Mouse (Mus musculus): ENCODE results near the gene Adamts9. TPM values are rescaled to one million over a fixed set of nuclear protein-coding genes. Genes with fewer than 3 reads are reported as not detected.

Adamts9 gene
- total RNA-seq, 2 experiments from 2014 or later: not detected

DNA sequence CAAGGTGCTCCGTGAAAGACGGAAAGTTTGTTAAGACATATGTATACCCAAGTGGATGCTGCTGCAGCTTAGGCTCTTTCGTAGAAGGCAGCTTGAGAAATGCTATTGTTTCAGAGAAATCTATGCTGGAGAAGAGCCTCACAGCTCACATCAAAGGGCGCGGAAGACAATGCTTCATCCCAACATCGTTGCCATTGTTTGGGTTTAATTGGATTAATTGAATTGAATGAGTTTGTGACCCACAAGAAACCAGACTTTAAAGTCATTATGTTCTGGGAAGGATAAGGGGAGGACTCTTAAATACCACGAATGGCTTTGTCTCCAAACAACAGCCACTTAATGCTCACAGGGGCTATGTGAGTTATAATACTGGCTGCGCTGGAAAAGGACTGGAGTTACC, 125.6 kb downstream of the Adamts9 start:
- no peak for ATAC-seq (replicated peaks; ENCODE audit: low FRiP score, poor library complexity, severe bottlenecking)

DNA sequence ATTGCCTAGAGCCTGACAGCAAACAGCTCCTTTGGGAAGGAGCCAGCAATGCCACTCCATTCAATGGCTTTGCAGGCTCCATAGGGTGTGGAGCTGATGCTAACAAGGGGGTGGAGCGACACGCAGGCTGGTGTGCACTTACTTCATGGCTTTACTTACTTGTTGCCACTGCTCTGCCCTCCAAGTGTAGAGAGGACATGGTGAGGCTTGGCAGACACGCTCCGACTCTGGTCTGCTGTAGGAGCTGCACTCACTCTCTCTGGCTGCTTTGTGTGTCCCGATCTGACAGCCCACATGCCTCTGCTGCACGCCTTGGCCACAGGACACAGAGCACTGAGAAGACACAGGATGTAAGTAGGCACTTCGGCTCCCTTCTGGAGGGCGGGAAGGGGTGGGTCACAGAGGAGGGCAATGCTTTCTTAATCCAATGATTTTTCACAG, 127.0 kb downstream of the Adamts9 start, which contains the start of gene A730049H05Rik:
Gene A730049H05Rik (plus strand): TSS at position 168 of the 441 bp plus-strand sequence.
- ATAC-seq (replicated peaks; ENCODE audit: low FRiP score, poor library complexity, severe bottlenecking): no peak

DNA sequence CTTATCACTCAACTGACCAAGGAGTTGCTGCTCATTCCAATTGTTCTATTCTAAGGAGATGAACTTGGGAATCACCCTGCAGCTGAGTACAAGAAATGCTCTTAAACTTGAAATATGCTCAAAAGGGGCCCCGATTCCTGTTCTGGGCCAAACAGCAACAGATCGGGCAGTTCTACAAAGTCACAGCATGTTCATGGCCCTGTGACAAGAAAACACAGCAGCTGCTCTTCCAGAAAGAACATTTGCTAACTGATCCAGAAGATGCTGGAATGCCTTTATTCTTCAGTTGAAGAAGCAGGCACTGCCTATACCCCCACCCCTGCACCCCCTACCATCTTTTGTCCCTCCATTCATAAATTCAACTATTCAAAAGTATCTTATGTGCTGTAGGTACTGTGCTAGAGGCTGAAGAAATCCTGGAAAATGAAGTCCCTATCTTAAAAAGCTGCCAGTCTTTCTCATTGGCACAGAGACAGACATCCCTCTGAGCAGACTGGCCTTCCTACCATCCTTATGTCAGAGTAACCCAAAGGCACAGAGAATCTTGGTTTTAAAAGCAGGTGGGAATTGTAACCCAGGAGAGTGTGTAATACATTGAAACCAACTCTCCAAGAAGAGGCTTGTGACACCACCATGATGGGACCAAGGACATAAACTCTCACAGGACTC, 130.5 kb downstream of the Adamts9 start:
- ATAC-seq (replicated peaks; ENCODE audit: low FRiP score, poor library complexity, severe bottlenecking): no peak

DNA sequence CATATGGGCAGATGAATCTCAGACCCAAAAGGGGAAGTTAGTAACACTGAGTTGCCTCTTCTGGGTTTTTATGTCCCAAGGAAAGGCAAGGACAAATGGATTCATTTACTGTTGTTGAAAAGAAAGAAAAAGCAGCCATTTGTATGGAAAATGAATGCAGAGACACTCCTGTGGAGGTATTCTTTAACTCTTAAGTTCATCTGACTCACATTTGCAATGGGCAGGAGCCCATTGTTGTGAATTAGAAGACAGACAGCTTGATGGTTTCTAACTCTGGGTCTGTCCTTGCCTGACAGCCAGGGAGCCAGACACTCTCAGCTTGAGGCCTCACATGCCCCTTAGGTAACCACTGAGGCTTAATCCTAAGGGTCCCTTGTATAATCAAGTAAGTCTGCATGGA, 131.7 kb downstream of the Adamts9 start:
- ATAC-seq (replicated peaks; ENCODE audit: low FRiP score, poor library complexity, severe bottlenecking): no peak

DNA sequence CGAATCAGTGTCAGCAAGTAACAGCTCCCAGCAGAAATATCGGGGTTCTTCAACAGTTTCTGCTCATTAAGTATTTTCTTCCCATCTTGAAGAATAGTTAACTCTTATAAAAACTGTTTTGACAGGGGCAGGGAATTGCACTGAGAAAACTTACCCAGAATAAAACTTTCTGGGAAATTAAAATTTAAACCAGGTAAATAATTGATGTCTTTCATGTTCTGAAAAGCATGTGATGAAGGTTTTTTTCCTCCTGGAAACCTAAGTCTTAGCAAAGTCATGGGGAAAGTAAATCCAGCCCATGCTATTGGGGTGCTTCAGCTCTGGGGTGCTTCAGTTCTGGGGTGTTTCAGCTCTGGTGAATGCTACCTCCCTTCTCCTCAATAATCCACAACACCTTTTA, 132.7 kb downstream of the Adamts9 start:
- no peak for ATAC-seq (replicated peaks; ENCODE audit: low FRiP score, poor library complexity, severe bottlenecking)

DNA sequence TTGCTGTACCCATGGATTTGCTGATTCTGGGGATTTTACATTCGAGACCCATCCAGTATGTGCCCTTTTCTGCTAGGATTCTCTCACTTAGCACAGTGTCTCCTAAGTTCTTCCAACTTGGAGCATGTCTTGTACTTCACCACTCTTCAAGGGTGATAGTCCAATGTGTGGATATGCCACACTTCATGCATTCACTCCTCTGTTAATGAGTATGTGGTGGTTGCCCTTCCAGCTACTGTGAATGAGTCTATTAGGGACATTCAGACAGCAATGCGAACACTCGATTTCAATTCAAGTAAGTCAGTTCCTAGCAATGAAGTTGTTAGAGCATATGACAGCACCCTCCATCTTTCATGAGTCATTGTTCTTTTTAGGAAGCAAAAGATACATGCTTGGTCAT, 133.5 kb downstream of the Adamts9 start:
- ATAC-seq (replicated peaks; ENCODE audit: low FRiP score, poor library complexity, severe bottlenecking): no peak

DNA sequence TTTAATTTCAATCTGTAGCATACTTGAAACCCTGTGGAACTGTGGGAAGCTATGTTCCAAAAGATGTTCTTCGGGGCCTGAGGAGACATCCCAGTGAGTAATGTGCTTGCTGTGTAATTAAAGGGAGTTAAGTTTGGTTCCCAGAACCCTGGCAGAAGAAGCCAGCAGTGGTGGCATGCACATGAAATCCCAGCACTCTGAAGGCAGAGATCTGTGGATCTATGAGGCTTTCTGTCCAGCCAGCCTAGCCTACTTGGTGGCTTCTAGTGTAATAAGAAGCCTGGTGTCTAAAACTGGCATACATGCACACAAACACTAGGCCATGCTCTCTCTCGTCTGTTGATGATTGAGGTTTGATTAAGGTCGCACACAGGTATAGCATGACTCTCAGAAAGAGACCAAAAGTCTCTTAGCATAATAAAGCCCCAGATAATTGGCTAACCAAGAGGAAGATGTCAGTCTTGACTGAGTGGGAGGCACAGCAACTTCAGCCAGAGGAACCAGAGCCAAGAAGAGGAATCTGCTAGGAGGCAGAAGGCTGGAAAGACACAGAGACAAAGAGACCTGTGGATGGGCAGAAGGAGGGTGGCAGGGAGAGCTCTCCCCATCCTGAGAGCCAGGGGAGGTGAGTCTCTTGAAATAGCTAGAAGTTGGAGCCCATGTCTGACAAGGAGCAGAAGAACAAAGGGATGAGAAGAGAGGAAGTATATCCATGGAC, 138.9 kb downstream of the Adamts9 start:
- no peak for ATAC-seq (replicated peaks; ENCODE audit: low FRiP score, poor library complexity, severe bottlenecking)

DNA sequence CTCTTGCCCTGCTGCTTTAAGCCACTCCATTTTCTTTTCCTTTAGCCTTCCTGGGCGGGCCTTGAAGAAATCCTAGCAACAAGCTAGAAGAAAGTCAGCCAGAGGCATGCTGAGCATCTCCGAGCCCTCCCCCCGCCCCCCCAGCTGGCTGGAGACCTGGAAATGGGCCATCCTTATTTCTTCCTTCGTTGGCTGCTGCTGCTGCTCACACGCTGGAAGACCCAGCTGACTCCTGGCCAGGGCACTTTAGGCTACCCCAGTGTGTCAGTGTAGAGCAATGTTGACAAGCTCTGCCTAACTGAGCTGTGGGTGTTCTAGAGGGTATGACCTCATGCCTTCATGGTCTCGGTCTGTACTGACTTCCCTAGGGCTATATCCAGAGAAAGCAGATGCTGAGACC, 140.1 kb downstream of the Adamts9 start:
- ATAC-seq (replicated peaks; ENCODE audit: low FRiP score, poor library complexity, severe bottlenecking): no peak

DNA sequence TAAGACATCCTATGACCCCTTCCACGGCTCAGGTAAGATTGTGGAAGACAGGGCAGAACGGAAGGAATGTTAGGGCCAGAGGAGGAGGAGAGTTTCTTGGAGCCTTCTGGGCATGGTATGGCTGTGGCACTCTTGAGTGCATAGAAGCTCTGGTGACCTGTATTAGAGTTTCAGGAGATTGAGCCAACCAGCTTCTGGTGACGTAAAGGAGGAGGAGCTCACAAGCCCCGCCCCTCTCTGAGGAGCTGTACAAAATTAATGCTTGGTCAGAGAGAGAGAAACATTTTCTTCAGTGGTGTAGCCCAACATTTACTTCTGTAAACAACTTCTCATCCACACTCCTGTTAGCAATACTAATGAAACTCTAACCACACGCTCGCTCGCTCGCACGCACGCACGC, 140.9 kb downstream of the Adamts9 start:
- no peak for ATAC-seq (replicated peaks; ENCODE audit: low FRiP score, poor library complexity, severe bottlenecking)

DNA sequence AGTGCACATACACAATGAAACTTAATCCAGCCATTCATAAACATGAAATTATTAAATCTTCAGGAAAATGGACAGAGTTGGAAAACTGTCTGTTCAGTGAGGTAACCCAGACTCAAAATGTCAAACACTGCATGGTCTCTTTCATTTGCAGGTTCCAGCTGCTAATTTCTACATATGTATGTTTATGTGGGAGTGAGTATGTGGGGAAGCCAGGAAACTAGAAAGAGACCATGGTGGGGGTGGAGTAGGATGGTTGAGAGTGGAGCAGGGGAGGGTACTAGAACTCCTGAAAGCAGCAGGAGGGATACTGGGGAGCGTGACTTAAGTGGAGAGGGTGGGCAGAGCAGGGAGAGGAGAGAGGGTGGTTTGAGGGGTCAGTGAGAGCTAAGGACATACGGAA, 141.8 kb downstream of the Adamts9 start:
- no peak for ATAC-seq (replicated peaks; ENCODE audit: low FRiP score, poor library complexity, severe bottlenecking)

DNA sequence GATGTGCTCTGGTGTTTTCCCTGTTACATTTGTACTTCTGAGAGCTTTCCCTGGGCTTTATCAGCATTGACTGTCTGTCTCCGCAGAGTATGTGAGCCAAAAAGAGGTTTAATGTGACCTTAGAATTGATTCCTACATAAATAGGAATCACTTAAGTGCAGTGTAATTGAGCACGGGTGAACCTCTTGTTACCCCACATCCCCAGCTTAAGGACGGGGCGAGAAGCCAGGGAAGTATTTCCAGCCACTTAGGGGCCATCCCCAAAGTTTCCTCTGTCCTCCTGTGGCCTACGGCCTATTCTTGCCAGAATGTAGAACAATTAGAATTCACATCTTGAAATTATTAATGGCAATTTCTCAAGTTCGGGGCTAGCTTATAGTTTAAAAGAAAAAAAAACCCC, 149.5 kb downstream of the Adamts9 start:
- no peak for ATAC-seq (replicated peaks; ENCODE audit: low FRiP score, poor library complexity, severe bottlenecking)

DNA sequence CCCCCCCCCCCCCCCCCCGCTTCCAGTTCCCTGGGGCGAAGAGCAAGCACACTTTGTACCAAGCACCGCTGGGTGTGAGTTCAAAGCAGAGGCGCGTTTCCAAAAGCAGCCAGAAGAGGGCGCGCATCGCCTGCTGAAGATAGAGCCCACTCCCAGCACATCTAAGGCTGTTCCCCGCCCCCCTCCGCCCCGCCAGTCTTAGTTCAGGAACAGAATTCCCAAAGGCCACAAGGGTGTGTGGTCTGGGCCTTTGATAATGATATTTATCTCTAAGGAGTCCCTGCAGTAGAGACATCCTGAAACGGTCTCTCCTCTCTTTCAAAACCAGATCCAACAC, 155.9 kb downstream of the Adamts9 start:
- ATAC-seq (replicated peaks; ENCODE audit: low FRiP score, poor library complexity, severe bottlenecking): no peak

DNA sequence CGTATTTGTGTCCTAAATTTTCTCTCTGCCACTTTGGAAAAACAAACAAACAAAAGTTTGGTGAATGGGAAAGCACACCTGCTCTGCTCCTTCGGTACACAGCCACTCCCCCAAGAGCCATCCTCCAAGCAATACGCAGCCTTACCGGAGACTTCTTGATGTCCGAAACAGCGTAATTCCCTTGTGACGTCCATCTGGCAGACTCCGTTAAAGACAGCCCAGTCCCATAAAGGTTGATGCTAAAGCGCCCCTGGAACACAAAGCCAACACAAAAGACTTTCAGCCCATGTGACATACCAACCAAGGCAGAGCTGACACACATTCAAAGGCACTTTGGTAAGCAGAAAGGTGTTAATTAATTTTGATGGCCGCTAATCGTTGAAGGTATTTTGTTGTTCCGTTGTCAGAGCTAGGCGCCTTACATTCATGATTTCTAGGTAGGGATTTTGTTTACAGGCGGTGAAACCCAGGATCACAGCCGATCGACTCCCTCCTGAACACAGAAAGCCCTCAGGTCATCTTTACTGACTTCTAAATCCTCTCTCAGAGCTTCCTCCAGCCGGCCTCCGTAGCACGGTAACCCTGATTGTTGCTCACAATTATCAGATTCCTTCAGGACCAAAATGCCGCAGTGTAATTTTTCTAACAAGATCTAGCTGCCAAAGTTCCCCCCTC, 156.5 kb downstream of the Adamts9 start:
- ATAC-seq (replicated peaks; ENCODE audit: low FRiP score, poor library complexity, severe bottlenecking): no peak

DNA sequence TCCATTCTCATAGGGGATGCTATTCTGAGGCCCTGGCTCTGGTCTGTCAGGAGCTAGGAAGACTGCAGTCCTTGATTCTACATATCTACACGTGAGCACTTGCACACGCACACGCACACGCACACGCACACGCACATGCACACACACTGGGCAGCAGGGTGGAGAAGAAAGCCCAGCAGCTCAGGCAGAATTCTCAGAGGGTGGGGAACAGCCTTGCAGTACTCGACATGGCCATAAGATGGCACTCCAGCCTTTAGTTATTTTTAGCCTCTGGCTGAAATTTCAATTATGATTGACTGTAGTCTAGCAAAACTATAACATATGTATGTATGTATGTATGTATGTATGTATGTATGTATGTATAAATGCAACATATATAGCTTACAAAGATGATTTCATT, 158.5 kb downstream of the Adamts9 start:
- no peak for ATAC-seq (replicated peaks; ENCODE audit: low FRiP score, poor library complexity, severe bottlenecking)

DNA sequence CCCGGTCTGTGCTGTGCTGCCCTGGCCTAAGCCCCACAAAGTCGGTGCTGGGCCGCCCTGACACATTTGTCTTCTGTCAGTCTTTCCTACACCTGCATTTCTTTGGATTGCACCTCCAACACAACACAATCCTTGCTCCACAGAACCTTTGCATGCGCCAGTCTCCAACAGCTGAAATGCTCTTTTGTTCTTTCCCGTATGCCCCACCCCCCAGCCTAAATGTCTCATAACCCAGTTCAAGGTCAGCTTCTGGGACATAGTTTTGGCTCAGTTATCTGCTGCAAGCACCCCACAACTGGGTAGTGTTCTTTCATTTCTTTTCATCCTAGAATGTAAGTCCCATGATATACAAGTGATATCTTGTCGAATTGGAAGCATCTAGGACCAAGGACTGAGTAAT, 161.8 kb downstream of the Adamts9 start:
- ATAC-seq (replicated peaks; ENCODE audit: low FRiP score, poor library complexity, severe bottlenecking): no peak

DNA sequence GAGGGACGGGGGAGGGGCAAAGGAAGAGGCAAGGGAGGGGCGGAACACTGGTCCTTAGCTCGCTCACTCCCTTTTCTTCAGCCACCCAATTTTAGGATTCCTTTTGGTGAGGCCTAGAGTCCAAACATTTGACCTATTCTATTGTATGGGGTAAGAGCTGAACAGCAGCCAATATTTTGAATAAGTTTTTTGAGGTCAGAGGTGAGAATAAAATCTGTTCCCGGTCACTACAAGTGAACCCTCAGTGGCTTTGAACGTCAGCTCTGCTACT, 163.4 kb downstream of the Adamts9 start:
- ATAC-seq (replicated peaks; ENCODE audit: low FRiP score, poor library complexity, severe bottlenecking): no peak

DNA sequence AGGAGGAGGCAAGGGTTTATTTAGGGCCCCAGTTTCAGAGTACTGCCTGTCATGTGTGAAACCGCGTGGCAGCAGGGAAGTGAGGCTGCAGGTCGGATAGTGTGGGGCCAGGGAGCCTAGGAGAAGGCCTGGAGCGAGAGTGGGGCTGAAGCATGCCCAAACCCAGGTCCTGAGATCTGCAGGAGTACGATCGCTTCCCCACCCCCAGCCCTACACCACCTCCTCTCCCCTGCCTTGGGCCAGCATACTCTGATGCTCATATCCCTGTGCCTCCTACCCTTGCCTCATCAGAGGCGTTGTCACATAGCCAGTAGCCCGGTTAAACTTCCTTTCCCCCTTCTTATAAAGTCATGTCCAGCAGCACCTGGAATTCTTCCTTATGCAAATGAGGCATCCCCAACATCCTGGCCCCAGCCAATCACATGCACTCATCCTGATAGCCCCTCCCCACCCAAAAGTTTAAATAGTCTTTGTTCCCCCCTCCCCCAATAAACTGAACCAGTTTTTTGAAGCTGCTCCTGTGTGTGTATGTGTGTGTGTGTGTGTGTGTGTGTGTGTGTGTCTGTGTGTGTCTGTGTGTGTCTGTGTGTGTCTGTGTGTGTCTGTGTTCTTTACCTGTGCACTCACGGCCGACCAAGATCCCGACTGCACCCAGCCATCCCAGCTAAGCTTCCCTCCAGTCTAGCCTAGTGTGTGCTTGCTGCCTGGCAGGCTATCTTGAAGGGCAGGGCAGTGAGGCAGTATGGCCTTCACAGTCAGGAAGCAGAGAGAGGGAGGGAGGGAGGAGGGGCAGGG, 164.0 kb downstream of the Adamts9 start:
- no peak for ATAC-seq (replicated peaks; ENCODE audit: low FRiP score, poor library complexity, severe bottlenecking)

DNA sequence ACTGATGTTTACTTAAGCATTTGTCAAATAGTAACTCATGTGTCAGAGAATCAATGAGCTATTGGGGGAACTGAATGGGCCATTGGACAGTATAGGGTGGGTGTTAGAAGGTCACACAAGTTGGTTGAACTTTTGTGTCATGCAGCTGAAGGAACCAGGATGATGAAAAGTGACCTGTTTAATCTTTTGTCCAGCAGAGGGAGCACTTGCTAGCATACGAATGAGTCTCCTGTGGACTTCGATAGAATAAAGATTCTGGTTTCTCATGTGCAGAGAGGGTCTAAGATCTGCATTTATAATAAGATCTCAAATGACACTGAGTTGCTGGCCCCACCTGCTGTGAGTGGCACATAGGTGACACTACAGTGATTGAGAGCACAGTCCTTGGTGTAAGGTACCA, 166.9 kb downstream of the Adamts9 start:
- no peak for ATAC-seq (replicated peaks; ENCODE audit: low FRiP score, poor library complexity, severe bottlenecking)

DNA sequence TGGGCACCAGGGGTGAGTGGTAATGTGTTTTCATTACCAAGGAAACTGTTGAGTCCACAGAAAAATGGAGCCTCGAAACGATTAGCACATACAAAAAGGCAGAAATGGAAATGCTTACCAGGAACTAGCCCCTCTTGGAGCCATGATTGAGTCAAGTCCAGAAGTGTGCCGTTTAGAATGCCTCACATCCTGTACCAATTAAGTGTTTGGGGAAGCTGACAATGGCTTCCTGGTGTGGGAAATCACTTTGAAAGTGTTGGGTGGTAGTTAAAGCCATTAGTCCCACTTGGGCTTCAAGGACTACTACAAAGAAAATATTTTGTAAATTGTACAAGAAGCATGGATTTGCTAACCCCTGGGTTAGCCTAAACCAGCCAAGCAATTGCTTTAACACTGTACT, 180.9 kb downstream of the Adamts9 start:
- ATAC-seq (replicated peaks; ENCODE audit: low FRiP score, poor library complexity, severe bottlenecking): no peak

DNA sequence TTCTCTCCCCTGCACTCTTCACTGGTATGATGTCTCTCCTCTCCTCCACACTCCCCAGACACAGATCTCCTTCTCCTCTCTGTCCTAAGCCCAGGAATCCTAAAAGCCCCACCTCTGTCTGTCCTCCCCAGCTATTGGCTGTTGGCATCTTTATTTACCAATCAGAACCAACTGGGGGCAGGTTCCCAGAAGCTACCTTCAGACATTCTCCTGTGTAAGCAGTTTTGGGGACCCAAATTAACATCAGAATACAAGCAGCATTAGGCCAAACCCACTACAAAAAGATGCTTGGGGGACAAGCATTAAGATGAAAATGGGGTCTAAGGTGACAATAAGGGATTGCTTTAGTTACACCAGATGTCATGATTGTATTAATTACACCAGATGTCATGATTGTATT, 183.7 kb downstream of the Adamts9 start:
- ATAC-seq (replicated peaks; ENCODE audit: low FRiP score, poor library complexity, severe bottlenecking): no peak

DNA sequence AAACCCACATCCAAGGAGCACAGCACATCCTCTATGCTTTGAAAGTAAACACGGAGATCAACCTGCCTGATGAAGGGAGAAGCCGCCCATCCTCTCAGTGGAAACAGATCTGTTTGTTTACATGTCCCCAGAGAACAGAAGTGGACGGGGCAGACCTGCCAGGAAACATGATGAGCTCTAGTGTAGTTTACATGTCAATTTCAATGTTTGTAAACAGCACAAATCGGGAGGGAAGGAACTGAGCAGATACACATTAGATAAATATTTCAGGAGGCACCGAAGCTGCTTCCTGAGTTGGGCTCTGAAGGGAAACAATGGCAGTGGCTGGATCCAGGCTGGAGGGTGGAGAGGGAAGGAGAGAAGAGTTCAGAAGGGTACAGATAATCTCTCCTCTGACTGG, 187.5 kb downstream of the Adamts9 start:
- no peak for ATAC-seq (replicated peaks; ENCODE audit: low FRiP score, poor library complexity, severe bottlenecking)

All from erythroblast, adult 5-6 weeks (primary cell).